Mouse (Mus musculus): ENCODE measurements at regions not wholly inside any gene's neighbourhood (a gene's known extent, or its start where the extent isn't known, plus 50 kb on each side); places are given as distances from the start of the nearest gene placed in this dataset.

GRCm38 (mm10) chr8:18442212-18442611 lies 535.8 kb downstream of the Defb40 start:
- TF ChIP-seq TCF12 (IDR thresholded peaks at IDR 0.05; ENCODE audit: insufficient read depth, poor library complexity, severe bottlenecking) (no peak), POLR2A (IDR thresholded peaks at IDR 0.05; ENCODE audit: insufficient read length, low read depth) (no peak), POLR2AphosphoS2 (IDR thresholded peaks at IDR 0.05; ENCODE audit: insufficient read length, low read depth) (no peak), MAX (IDR thresholded peaks at IDR 0.05; ENCODE audit: low read depth) (no peak), E2F4 (IDR thresholded peaks at IDR 0.05; ENCODE audit: insufficient read depth) (no peak), MYOG (IDR thresholded peaks at IDR 0.05; ENCODE audit: control insufficient read depth in 1 of 3, insufficient read depth in 1 of 3, insufficient read length in 2 of 3, low read depth in 2 of 3) (no peak), CEBPB (IDR thresholded peaks at IDR 0.05; ENCODE audit: insufficient read depth, poor library complexity, severe bottlenecking) (no peak), USF1 (IDR thresholded peaks at IDR 0.05; ENCODE audit: low read depth) (no peak), REST (IDR thresholded peaks at IDR 0.05; ENCODE audit: insufficient read depth, insufficient read length) (no peak)
